Mouse (Mus musculus): ENCODE results near the gene Ssxb8. TPM values are rescaled to one million over a fixed set of nuclear protein-coding genes. Genes with fewer than 3 reads are reported as not detected.
"Not testable (repeated sequence)": the region's sequence is repeated elsewhere in the genome, so short reads cannot be mapped to it uniquely, and the experiment has no call there.

Gene Ssxb8
- polyA plus RNA-seq (2016; fragmentation: Nextera tagmentation; extraction: Ambion mirVana), result not detected in 2 replicates

DNA sequence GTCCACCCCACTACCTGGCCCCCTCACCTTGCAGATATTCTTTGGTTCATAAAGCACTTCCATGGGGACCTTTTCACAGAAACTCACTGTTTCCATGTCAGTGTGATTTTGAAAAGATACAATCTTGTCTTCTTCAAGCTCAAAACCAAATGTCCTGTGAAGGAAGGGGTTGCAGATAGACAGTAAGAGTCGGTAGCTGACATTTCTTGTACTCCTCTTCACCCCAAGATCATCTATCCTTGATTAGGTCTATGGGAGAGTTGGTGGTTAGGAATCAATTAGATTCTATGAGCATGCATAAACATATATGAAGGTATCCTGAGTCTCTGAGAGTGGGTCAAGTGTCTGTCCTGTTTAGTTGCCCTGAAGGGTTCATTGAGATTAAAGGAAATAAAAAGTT is at the start of gene Ssxb8:
Ssxb8 (minus strand) TSS at position 101 of the 400 bp plus-strand sequence.
- not testable (repeated sequence) for H3K27me3 ChIP-seq (replicated peaks); H3K4me1 ChIP-seq; H3K9me3 ChIP-seq (replicated peaks); H3K36me3 ChIP-seq; ATAC-seq; H3K4me3 ChIP-seq; H3K4me2 ChIP-seq; H3K9ac ChIP-seq; H3K27ac ChIP-seq
- WGBS (ENCODE audit: insufficient replicate concordance), result 41% methylated on average over 1 of the region's 1 CpGs

DNA sequence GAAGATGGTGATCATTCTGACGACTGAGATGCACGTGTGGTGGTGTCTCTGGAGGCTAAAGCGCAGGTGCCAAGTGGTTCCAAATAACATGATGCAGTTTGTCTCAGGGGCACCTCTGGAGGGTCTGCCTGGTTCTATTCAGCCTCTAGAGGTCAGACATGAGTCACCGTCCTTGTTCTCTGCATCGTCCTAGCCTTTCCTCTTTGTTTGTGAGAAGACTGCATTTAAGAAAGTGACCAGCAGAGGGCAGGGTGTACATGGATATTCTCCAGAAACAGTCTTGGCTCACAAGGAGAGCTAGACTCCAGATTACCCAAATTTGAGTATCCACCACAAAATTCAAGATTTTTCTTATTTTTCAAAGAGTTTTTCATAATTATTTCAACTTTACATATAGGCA is 42.3 kb upstream of the Ssxb8 start:
- no peaks in the 10 kb centered on the region for H3K27me3 ChIP-seq (replicated peaks)
- H3K36me3 ChIP-seq, result no peaks in the 10 kb centered on the region
- H3K4me3 ChIP-seq, result no peak overlapping the region
- no peak overlapping the region for H3K27ac ChIP-seq
- WGBS (ENCODE audit: insufficient replicate concordance), result 41% methylated on average over 5 of the region's 5 CpGs
- H3K4me1 ChIP-seq, result no peaks in the 10 kb centered on the region
- no peaks in the 10 kb centered on the region for H3K9me3 ChIP-seq (replicated peaks)
- H3K4me2 ChIP-seq, result no peak overlapping the region
- no peak for ATAC-seq
- H3K9ac ChIP-seq, result no peak overlapping the region

DNA sequence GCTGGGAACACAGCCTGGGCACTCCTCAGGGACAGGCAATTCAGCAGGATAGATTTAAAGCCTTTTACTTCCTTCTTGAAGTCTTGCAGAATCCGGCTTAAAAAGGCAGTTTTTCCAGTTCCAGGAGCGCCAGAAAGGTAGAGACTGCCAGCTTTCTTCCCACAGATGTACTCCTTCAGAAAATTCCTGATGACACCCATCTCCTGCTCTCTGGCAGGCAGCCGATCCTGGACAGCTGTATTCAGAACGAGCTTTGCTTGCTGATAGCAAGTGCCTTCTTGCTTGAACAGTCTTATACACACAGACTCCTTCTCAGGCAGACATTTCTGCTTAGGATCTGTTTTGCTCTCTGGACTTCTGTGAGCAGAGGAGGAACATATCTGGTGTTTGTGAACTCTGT is 27.6 kb downstream of the Ssxb8 start:
- no peak overlapping the region for H3K4me2 ChIP-seq
- no peaks in the 10 kb centered on the region for H3K9me3 ChIP-seq (replicated peaks)
- H3K27me3 ChIP-seq (replicated peaks), result no peaks in the 10 kb centered on the region
- ATAC-seq, result no peak
- WGBS (ENCODE audit: insufficient replicate concordance), result 68% methylated on average over 4 of the region's 4 CpGs
- H3K9ac ChIP-seq, result no peak overlapping the region
- H3K4me1 ChIP-seq, result no peaks in the 10 kb centered on the region
- no peak overlapping the region for H3K27ac ChIP-seq
- H3K4me3 ChIP-seq, result no peak overlapping the region
- H3K36me3 ChIP-seq, result no peaks in the 10 kb centered on the region

Other genes starting within 250 kb of the Ssxb8 start
- not detected in 2 replicates for gene Ssxb2, start 229.1 kb downstream of the Ssxb8 start, polyA plus RNA-seq (2016; fragmentation: Nextera tagmentation; extraction: Ambion mirVana)
- not detected in 2 replicates for gene Gm14459, start 165.9 kb downstream of the Ssxb8 start, polyA plus RNA-seq (2016; fragmentation: Nextera tagmentation; extraction: Ambion mirVana)
- gene Ssxb6, start 142.6 kb downstream of the Ssxb8 start, polyA plus RNA-seq (2016; fragmentation: Nextera tagmentation; extraction: Ambion mirVana), result not detected in 2 replicates
- gene Ssxb3, start 99.0 kb downstream of the Ssxb8 start, polyA plus RNA-seq (2016; fragmentation: Nextera tagmentation; extraction: Ambion mirVana), result not detected in 2 replicates
- not detected in 2 replicates for gene Ssx9, start 57.6 kb upstream of the Ssxb8 start, polyA plus RNA-seq (2016; fragmentation: Nextera tagmentation; extraction: Ambion mirVana)
- gene Ssxb5, start 112.8 kb upstream of the Ssxb8 start, polyA plus RNA-seq (2016; fragmentation: Nextera tagmentation; extraction: Ambion mirVana), result not detected in 2 replicates
- gene Gm6592, start 153.2 kb upstream of the Ssxb8 start, polyA plus RNA-seq (2016; fragmentation: Nextera tagmentation; extraction: Ambion mirVana), result not detected in 2 replicates
- not detected in 2 replicates for gene Gm5751, start 183.4 kb upstream of the Ssxb8 start, polyA plus RNA-seq (2016; fragmentation: Nextera tagmentation; extraction: Ambion mirVana)
- 0.32 and 0.49 TPM in 2 replicates for gene B630019K06Rik, start 201.5 kb upstream of the Ssxb8 start, polyA plus RNA-seq (2016; fragmentation: Nextera tagmentation; extraction: Ambion mirVana)